In genomic region chr1:158221048-158221447, GRCm38 (mm10) we compare ENCODE assay signal across 16 mouse cellular contexts.
DNase-seq lines count a peak whose midpoint lies in the region; ATAC-seq lines count a peak whose summit lies in the region.
"Had no signal": no experiment of that assay in that cellular context is flagged by ENCODE, and none has a peak within 500 bp of the region (broad histone marks: within the 10 kb centered on the region; RNA-seq: fewer than 3 reads in every experiment).

No protein-coding gene starts in this region.

- H3K27me3 ChIP-seq in hindbrain, embryonic 10.5 days (ENCODE audit: insufficient read depth, poor library complexity, severe bottlenecking): peaks cover 3% of the 10 kb centered on the region; the same call in 1 of the 2 replicates
- no peaks in the 10 kb centered on the region for H3K27me3 ChIP-seq in hindbrain, embryonic 12.5 days
- H3K27me3 ChIP-seq in forebrain, embryonic 14.5 days (replicated peaks; ENCODE audit: control insufficient read depth, insufficient read depth, low read length): no peaks in the 10 kb centered on the region
- H3K27me3 ChIP-seq in midbrain, embryonic 10.5 days (ENCODE audit: low read depth, poor library complexity, severe bottlenecking): no peaks in the 10 kb centered on the region

- DNase-seq in hindbrain, embryonic 10.5 days (ENCODE audit: low spot score): no peak
- peak; percentile 35 for DNase-seq in forebrain, embryonic 14.5 days (ENCODE audit: low spot score)
- DNase-seq in midbrain, embryonic 10.5 days (ENCODE audit: low spot score): peak; percentile 24
- peak; percentile 93 for DNase-seq in retina, postnatal 1 day
- DNase-seq in B cell, adult 2 months: no peak
- no peak for DNase-seq in thymus, postnatal 4 days
- DNase-seq: adrenal gland, postnatal 14 days; cerebellum, postnatal 25 days; gastrocnemius, adult 2 months; heart, postnatal 10 days; kidney, adult 11 months; lung, adult 18-20 months; lung, postnatal 4 days had no signal

- H3K4me2 ChIP-seq in hindbrain, embryonic 12.5 days (replicated peaks): no peak overlapping the region
- no peak overlapping the region for H3K4me2 ChIP-seq in forebrain, embryonic 14.5 days (ENCODE audit: low read length)

- 28% methylated on average over 4 of the region's 4 CpGs for WGBS in hindbrain, embryonic 10.5 days
- 35% methylated on average over 4 of the region's 4 CpGs for WGBS in hindbrain, embryonic 12.5 days
- WGBS in forebrain, embryonic 14.5 days: 9% methylated on average over 4 of the region's 4 CpGs
- 48% methylated on average over 4 of the region's 4 CpGs for WGBS in midbrain, embryonic 10.5 days

- no peaks in the 10 kb centered on the region for H3K36me3 ChIP-seq in hindbrain, embryonic 10.5 days
- H3K36me3 ChIP-seq in hindbrain, embryonic 12.5 days: no peaks in the 10 kb centered on the region
- no peaks in the 10 kb centered on the region for H3K36me3 ChIP-seq in forebrain, embryonic 14.5 days (ENCODE audit: control insufficient read depth, insufficient read depth, low read length)
- H3K36me3 ChIP-seq in midbrain, embryonic 10.5 days: no peaks in the 10 kb centered on the region

- H3K4me1 ChIP-seq in hindbrain, embryonic 10.5 days (replicated peaks): peaks cover 33% of the 10 kb centered on the region
- peaks cover 12% of the 10 kb centered on the region for H3K4me1 ChIP-seq in hindbrain, embryonic 12.5 days
- H3K4me1 ChIP-seq in forebrain, embryonic 14.5 days (ENCODE audit: control insufficient read depth, insufficient read depth, low read length): no peaks in the 10 kb centered on the region
- H3K4me1 ChIP-seq in midbrain, embryonic 10.5 days: peaks cover 27% of the 10 kb centered on the region

- H3K27ac ChIP-seq in hindbrain, embryonic 10.5 days: peak overlapping the region; percentile 51; the same call in 1 of the 2 replicates
- H3K27ac ChIP-seq in hindbrain, embryonic 12.5 days: no peak overlapping the region
- no peak overlapping the region for H3K27ac ChIP-seq in forebrain, embryonic 14.5 days (ENCODE audit: low read depth, low read length)
- H3K27ac ChIP-seq in midbrain, embryonic 10.5 days (replicated peaks): peak overlapping the region; percentile 46
- H3K27ac ChIP-seq: gastrocnemius, adult 2 months; stomach, postnatal 0 days had no signal

- H3K9ac ChIP-seq in hindbrain, embryonic 12.5 days: no peak overlapping the region
- no peak overlapping the region for H3K9ac ChIP-seq in forebrain, embryonic 14.5 days (ENCODE audit: low read length)

- no peak overlapping the region for H3K4me3 ChIP-seq in hindbrain, embryonic 10.5 days
- H3K4me3 ChIP-seq in hindbrain, embryonic 12.5 days: no peak overlapping the region
- no peak overlapping the region for H3K4me3 ChIP-seq in forebrain, embryonic 14.5 days (ENCODE audit: low read depth, low read length)
- H3K4me3 ChIP-seq in midbrain, embryonic 10.5 days: no peak overlapping the region
- H3K4me3 ChIP-seq: gastrocnemius, adult 2 months had no signal

- no peaks in the 10 kb centered on the region for H3K9me3 ChIP-seq in hindbrain, embryonic 10.5 days
- no peaks in the 10 kb centered on the region for H3K9me3 ChIP-seq in hindbrain, embryonic 12.5 days (replicated peaks)
- no peaks in the 10 kb centered on the region for H3K9me3 ChIP-seq in forebrain, embryonic 14.5 days (replicated peaks; ENCODE audit: control insufficient read depth, low read length)
- no peaks in the 10 kb centered on the region for H3K9me3 ChIP-seq in midbrain, embryonic 10.5 days (replicated peaks)

- no peak; the same call in 1 of the 2 replicates for ATAC-seq in hindbrain, embryonic 12.5 days (ENCODE audit: low FRiP score)
- 0 out of 2 replicates have a peak, but pooled peaks have one; percentile 46 for ATAC-seq in forebrain, embryonic 14.5 days
- no peak for ATAC-seq in monocyte, adult 5-6 weeks (replicated peaks; ENCODE audit: insufficient number of reproducible peaks, low FRiP score, low TSS enrichment, poor library complexity, severe bottlenecking)

Comparison
In these comparisons a context has a peak if more than half of its experiments do, and no peak if none do; other contexts are left out.
1. H3K27ac ChIP-seq: peak in hindbrain, embryonic 10.5 days (single experiment) and midbrain, embryonic 10.5 days (single experiment); none in hindbrain, embryonic 12.5 days (single experiment) and forebrain, embryonic 14.5 days (single experiment).
2. DNase-seq: peak in forebrain, embryonic 14.5 days (single experiment), midbrain, embryonic 10.5 days (single experiment) and retina, postnatal 1 day (single experiment); none in hindbrain, embryonic 10.5 days (single experiment), B cell, adult 2 months (0 of 2) and thymus, postnatal 4 days (single experiment).